Mouse (Mus musculus): ENCODE results near the gene Ext2.

Gene Ext2

GRCm38 (mm10) chr2:93822045-93822749 is at the start of gene Ext2:
TSS of gene Ext2 (minus strand) at chr2:93822568.
- peak; percentile 82 for DNase-seq (ENCODE audit: low spot score)

GRCm38 (mm10) chr2:93871411-93871925 is 49.1 kb upstream of the Ext2 start:
- no peak for DNase-seq (ENCODE audit: low spot score)

GRCm38 (mm10) chr2:93870842-93871241 is 48.5 kb upstream of the Ext2 start:
- peak; percentile 8 for DNase-seq (ENCODE audit: low spot score)

GRCm38 (mm10) chr2:93869107-93869600 is 46.8 kb upstream of the Ext2 start, which contains the start of gene Accsl:
TSS of gene Accsl (minus strand) at chr2:93869157.
- DNase-seq (ENCODE audit: low spot score) = no peak

GRCm38 (mm10) chr2:93868566-93868965 is 46.2 kb upstream of the Ext2 start:
- no peak for DNase-seq (ENCODE audit: low spot score)

GRCm38 (mm10) chr2:93863229-93863628 is 40.9 kb upstream of the Ext2 start:
- DNase-seq (ENCODE audit: low spot score) = no peak

- DNase-seq (ENCODE audit: low spot score) = no peak
Measured at GRCm38 (mm10) chr2:93858845-93859244, 36.5 kb upstream of the Ext2 start.

GRCm38 (mm10) chr2:93851303-93851702 is 28.9 kb upstream of the Ext2 start:
- DNase-seq (ENCODE audit: low spot score) = no peak

GRCm38 (mm10) chr2:93850317-93850944 is 28.1 kb upstream of the Ext2 start:
- DNase-seq (ENCODE audit: low spot score) = no peak

GRCm38 (mm10) chr2:93849505-93850089 is 27.2 kb upstream of the Ext2 start, which contains the start of gene Accs:
TSS of gene Accs (minus strand) at chr2:93849943.
- peak; percentile 38 for DNase-seq (ENCODE audit: low spot score)

- DNase-seq (ENCODE audit: low spot score) = no peak
Measured at GRCm38 (mm10) chr2:93841349-93841748, 19.0 kb upstream of the Ext2 start.

GRCm38 (mm10) chr2:93840109-93840508 is 17.7 kb upstream of the Ext2 start:
- no peak for DNase-seq (ENCODE audit: low spot score)

GRCm38 (mm10) chr2:93838931-93839330 is 16.6 kb upstream of the Ext2 start:
- no peak for DNase-seq (ENCODE audit: low spot score)

GRCm38 (mm10) chr2:93836232-93836785 is 13.9 kb upstream of the Ext2 start:
- no peak for DNase-seq (ENCODE audit: low spot score)

GRCm38 (mm10) chr2:93835596-93835995 is 13.2 kb upstream of the Ext2 start:
- no peak for DNase-seq (ENCODE audit: low spot score)

- peak; percentile 52 for DNase-seq (ENCODE audit: low spot score)
Measured at GRCm38 (mm10) chr2:93823519-93823918, 1.2 kb upstream of the Ext2 start.

GRCm38 (mm10) chr2:93817791-93818190 is 4.6 kb downstream of the Ext2 start:
- DNase-seq (ENCODE audit: low spot score) = no peak

- no peak for DNase-seq (ENCODE audit: low spot score)
Measured at GRCm38 (mm10) chr2:93813343-93813742, 9.0 kb downstream of the Ext2 start.

- peak; percentile 31 for DNase-seq (ENCODE audit: low spot score)
Measured at GRCm38 (mm10) chr2:93811812-93812211, 10.6 kb downstream of the Ext2 start.

- DNase-seq (ENCODE audit: low spot score) = no peak
Measured at GRCm38 (mm10) chr2:93809931-93810330, 12.4 kb downstream of the Ext2 start.

GRCm38 (mm10) chr2:93808071-93808470 is 14.3 kb downstream of the Ext2 start:
- no peak for DNase-seq (ENCODE audit: low spot score)

- no peak for DNase-seq (ENCODE audit: low spot score)
Measured at GRCm38 (mm10) chr2:93807440-93807839, 14.9 kb downstream of the Ext2 start.
